Mouse (Mus musculus): ENCODE results near the gene Rundc3b.

Gene Rundc3b

DNA sequence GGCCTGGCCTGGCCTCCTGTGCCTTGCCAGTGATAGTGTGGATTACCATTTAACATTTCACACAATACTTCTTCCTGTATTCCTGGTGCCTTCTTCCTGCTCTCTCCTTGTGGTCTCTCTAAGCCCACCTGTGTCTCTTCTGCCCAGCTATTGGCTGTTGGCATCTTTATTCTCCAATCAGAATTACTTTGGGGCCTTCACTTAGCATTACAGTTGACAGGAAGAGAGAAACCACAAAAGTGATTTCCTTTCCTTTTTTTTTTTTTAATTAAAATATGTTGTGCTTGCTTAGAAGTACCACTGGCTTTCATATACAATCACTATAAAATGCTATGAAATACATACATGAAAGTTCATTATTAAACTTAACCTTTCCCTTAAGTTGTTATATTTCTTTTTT, 167.2 kb downstream of the Rundc3b start:
- Histone ChIP-seq H3K4me1 (replicated peaks; ENCODE audit: low read depth, low read length) (no peaks in the 10 kb centered on the region), H3K36me3 (ENCODE audit: insufficient read depth, low read length) (peaks cover 62% of the 10 kb centered on the region), H3K27me3 (ENCODE audit: insufficient read depth, low read length) (no peaks in the 10 kb centered on the region), H3K4me3 (replicated peaks; ENCODE audit: low read length) (no peak overlapping the region), H3K9me3 (ENCODE audit: low read length) (peaks cover 20% of the 10 kb centered on the region)
- TF ChIP-seq CTCF (conservative IDR thresholded peaks at IDR 0.05; ENCODE audit: low read length) (no peak), NANOG (IDR thresholded peaks at IDR 0.05; ENCODE audit: borderline replicate concordance, low read length) (no peak), POU5F1 (IDR thresholded peaks at IDR 0.05; ENCODE audit: borderline replicate concordance, low read length) (no peak)

Measured in E14TG2a.4 (cell line).